In the genomic region with DNA sequence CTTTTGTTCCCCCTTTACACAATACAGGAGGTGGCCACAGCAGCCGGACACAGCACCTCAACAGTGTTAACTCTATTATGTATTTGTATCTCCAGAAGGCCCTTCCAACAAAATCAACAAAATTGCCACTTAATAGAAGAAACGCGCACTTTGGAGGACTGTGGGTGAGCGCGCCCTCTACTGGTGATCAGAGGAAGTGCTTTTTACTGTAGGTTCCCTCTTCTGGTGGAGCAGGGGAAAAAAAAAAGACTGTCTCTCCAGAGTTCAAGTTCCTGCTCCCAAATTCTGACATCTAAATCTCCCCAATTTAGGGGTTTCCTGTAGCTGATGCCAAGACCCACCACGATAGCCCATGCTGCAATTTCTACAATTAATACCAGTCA, we compare ENCODE assay signal across 9 mouse cellular contexts. TPM values are rescaled to one million over a fixed set of nuclear protein-coding genes. Genes with fewer than 3 reads are reported as not detected.
DNase-seq lines count a peak whose midpoint lies in the region; ATAC-seq and TF ChIP-seq lines count a peak whose summit lies in the region.
"Had no signal": no experiment of that assay in that cellular context is flagged by ENCODE, and none has a peak within 500 bp of the region (broad histone marks: within the 10 kb centered on the region; RNA-seq: fewer than 3 reads in every experiment).

No protein-coding gene starts in this region.

- H3K27ac ChIP-seq in layer of hippocampus, adult 2 months, result no peak overlapping the region
- H3K27ac ChIP-seq: macrophage had no signal

- peak; percentile 96 for TF ChIP-seq CTCF in layer of hippocampus, adult 2 months (conservative IDR thresholded peaks at IDR 0.05)

- no peak overlapping the region for H3K4me3 ChIP-seq in layer of hippocampus, adult 2 months

- DNase-seq in ZHBTc4 (ENCODE audit: low read depth, low spot score), result peak; percentile 78
- peak; percentile 83 for DNase-seq in embryo, embryonic 10 days (ENCODE audit: low spot score)
- DNase-seq in heart, adult 8-10 months (ENCODE audit: low spot score), result peak; percentile 81
- peak; percentile 63 to 78 for DNase-seq in layer of hippocampus, adult 2 months (ENCODE audit: low spot score in 2 of 2)
- peak; percentile 87 for DNase-seq in lung, postnatal 14 days
- peak; percentile 46 for DNase-seq in right cerebral cortex, postnatal 25 days
- DNase-seq in yolk sac, embryonic 10.5 days (ENCODE audit: low spot score), result peak; percentile 45

- ATAC-seq in CD4-positive, CD25-positive, alpha-beta regulatory T cell, adult 4 months, result peak; percentile 60

RNA-seq across cellular contexts. Expression of a gene that starts 10.2 kb away (rescaled TPM):
- polyA plus RNA-seq in CD4-positive, CD25-positive, alpha-beta regulatory T cell, adult 4 months (2017; shearing (Covaris generic)), result 10 to 100 TPM; 23.8 to 31.3 TPM
- 100 to 1,000 TPM; 206 to 216 (median 210) TPM for total RNA-seq in heart, adult 8-10 months (2022)
- 100 to 1,000 TPM; 103 to 114 TPM for total RNA-seq in layer of hippocampus, adult 2 months (2021)
